Mouse (Mus musculus): ENCODE data around the gene Map7. TPM values are rescaled to one million over a fixed set of nuclear protein-coding genes. Genes with fewer than 3 reads are reported as not detected.

Map7 gene
- polyA plus RNA-seq, 1 experiment from 2014 or later, result 13.2 TPM

GRCm38 (mm10) chr10:20197039-20197438, 48.8 kb downstream of the Map7 start:
- WGBS, result 73% methylated on average over 7 of the region's 7 CpGs
- H3K4me3 ChIP-seq, result no peak overlapping the region
- H3K27ac ChIP-seq, result no peak overlapping the region
- no peaks in the 10 kb centered on the region for H3K27me3 ChIP-seq
- no peak overlapping the region for H3K9ac ChIP-seq
- H3K4me1 ChIP-seq, result peaks cover 4% of the 10 kb centered on the region; the same call in 1 of the 2 replicates
- ATAC-seq (ENCODE audit: insufficient number of reproducible peaks, low FRiP score, low TSS enrichment, low read depth), result no peak
- no peaks in the 10 kb centered on the region for H3K9me3 ChIP-seq
- H3K4me2 ChIP-seq, result no peak overlapping the region
- H3K36me3 ChIP-seq, result no peaks in the 10 kb centered on the region

DNA sequence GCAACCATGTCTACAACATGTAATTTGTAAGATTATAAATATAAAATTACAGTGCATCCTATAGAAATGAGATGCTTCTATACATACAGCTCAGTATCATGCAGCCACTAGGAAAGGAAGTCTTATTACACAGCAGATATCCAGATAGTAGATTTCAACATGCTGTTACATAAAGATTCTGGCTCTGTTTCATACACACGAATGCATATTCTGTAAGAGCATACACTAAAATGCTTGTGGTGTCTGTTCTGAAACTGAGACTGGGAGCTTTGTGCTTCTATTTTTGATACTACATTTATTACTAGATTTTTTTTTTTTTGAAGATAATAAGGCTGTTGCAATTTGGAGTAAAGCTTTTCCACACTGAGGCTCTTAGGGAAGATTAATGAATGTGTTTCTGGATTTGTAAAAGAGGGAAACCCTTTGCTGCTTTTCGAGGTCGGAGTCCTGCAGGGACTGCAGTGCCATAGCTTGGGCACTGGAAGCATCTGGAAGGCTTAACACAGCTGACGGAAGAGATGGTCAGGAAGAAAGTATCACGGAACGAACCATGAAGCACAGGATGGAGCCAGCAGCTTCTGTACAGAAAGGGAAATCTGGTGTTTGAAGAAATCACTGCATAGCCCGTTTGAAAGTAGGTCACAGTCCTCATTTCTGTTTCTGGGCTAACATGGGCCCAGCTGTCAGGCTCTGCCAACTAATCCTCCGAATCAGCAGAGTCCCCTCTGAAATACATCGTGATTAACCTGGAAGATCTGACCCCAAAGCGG, 50.9 kb downstream of the Map7 start:
- H3K27me3 ChIP-seq, result no peaks in the 10 kb centered on the region
- no peaks in the 10 kb centered on the region for H3K36me3 ChIP-seq
- no peak overlapping the region for H3K4me3 ChIP-seq
- no peak overlapping the region for H3K9ac ChIP-seq
- H3K27ac ChIP-seq, result no peak overlapping the region
- H3K4me2 ChIP-seq, result no peak overlapping the region
- ATAC-seq (ENCODE audit: insufficient number of reproducible peaks, low FRiP score, low TSS enrichment, low read depth), result no peak
- WGBS, result 57% methylated on average over 10 of the region's 10 CpGs
- H3K4me1 ChIP-seq, result peaks cover 4% of the 10 kb centered on the region; the same call in 1 of the 2 replicates
- no peaks in the 10 kb centered on the region for H3K9me3 ChIP-seq

DNA sequence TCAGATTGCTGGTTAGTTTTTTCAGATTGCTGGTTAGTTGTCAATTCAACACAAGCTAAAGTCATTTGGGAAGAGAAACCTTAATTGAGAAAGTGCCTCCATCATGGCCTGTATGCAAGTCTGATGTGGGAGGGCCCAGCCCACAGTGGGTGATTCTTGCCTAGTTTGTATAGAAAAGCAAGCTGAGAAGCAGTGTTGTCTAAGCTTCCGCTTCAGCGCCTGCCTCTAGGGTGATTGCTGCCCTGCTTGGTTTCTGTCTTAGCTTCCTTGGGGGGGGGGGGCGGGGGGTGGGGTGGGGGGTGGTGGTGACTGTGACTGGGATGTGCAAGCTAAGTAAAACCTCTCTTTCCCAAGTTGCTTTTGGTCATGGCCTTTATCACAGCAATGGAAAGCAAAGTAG, 53.0 kb downstream of the Map7 start:
- no peak for ATAC-seq (ENCODE audit: insufficient number of reproducible peaks, low FRiP score, low TSS enrichment, low read depth)
- 70% methylated on average over 3 of the region's 3 CpGs for WGBS
- H3K4me3 ChIP-seq, result no peak overlapping the region

GRCm38 (mm10) chr10:20202171-20202570, 53.9 kb downstream of the Map7 start:
- no peaks in the 10 kb centered on the region for H3K9me3 ChIP-seq
- no peak overlapping the region for H3K4me2 ChIP-seq
- H3K27me3 ChIP-seq, result no peaks in the 10 kb centered on the region
- H3K4me3 ChIP-seq, result no peak overlapping the region
- ATAC-seq (ENCODE audit: insufficient number of reproducible peaks, low FRiP score, low TSS enrichment, low read depth), result no peak
- 73% methylated on average over 9 of the region's 9 CpGs for WGBS
- H3K36me3 ChIP-seq, result no peaks in the 10 kb centered on the region
- H3K4me1 ChIP-seq, result 0 out of 2 replicates have a peak, but pooled peaks cover 3% of the 10 kb centered on the region
- H3K27ac ChIP-seq, result no peak overlapping the region
- H3K9ac ChIP-seq, result no peak overlapping the region

More for the DNA sequence above, 53.0 kb downstream of the Map7 start:
- Histone ChIP-seq H3K4me1 (0 out of 2 replicates have a peak, but pooled peaks cover 3% of the 10 kb centered on the region), H3K36me3 (no peaks in the 10 kb centered on the region), H3K27me3 (no peaks in the 10 kb centered on the region), H3K9ac (no peak overlapping the region), H3K4me2 (no peak overlapping the region), H3K9me3 (no peaks in the 10 kb centered on the region), H3K27ac (no peak overlapping the region)

- 0 out of 2 replicates have a peak, but pooled peaks cover 3% of the 10 kb centered on the region for H3K4me1 ChIP-seq
- no peaks in the 10 kb centered on the region for H3K9me3 ChIP-seq
- H3K9ac ChIP-seq, result no peak overlapping the region
- no peak overlapping the region for H3K27ac ChIP-seq
- H3K4me3 ChIP-seq, result no peak overlapping the region
- H3K27me3 ChIP-seq, result no peaks in the 10 kb centered on the region
- no peak overlapping the region for H3K4me2 ChIP-seq
- 86% methylated on average over 6 of the region's 6 CpGs for WGBS
- no peak for ATAC-seq (ENCODE audit: insufficient number of reproducible peaks, low FRiP score, low TSS enrichment, low read depth)
- H3K36me3 ChIP-seq, result no peaks in the 10 kb centered on the region
These were observed 54.5 kb downstream of the Map7 start for GRCm38 (mm10) chr10:20202818-20203217.

DNA sequence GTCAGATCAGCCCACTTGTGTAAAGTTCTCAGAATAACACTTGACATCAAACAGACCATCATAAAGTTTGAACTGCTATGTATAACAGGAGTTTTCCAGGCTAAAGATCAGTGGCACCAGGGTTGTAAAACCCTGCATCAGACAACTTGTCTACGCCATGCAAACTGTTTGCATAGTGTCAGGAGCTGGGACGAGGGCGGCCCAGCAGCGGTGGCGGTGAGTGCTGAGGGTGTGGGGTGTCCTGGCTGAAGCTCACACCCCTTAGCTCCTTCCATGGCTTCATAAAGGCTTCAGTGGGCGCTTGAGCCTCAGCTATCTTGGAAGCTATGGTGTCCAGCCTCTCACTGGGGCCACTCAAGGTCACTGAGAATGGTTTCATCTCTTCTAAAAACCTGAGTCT, 55.2 kb downstream of the Map7 start:
- Histone ChIP-seq H3K9me3 (no peaks in the 10 kb centered on the region), H3K4me3 (no peak overlapping the region), H3K36me3 (no peaks in the 10 kb centered on the region), H3K27ac (no peak overlapping the region), H3K4me1 (0 out of 2 replicates have a peak, but pooled peaks cover 3% of the 10 kb centered on the region), H3K9ac (no peak overlapping the region), H3K4me2 (no peak overlapping the region), H3K27me3 (no peaks in the 10 kb centered on the region)
- no peak for ATAC-seq (ENCODE audit: insufficient number of reproducible peaks, low FRiP score, low TSS enrichment, low read depth)
- 63% methylated on average over 6 of the region's 6 CpGs for WGBS

- WGBS, result 59% methylated on average over 20 of the region's 20 CpGs
- Histone ChIP-seq H3K4me2 (no peak overlapping the region), H3K27me3 (no peaks in the 10 kb centered on the region), H3K4me1 (0 out of 2 replicates have a peak, but pooled peaks cover 3% of the 10 kb centered on the region), H3K36me3 (no peaks in the 10 kb centered on the region), H3K27ac (no peak overlapping the region), H3K9ac (no peak overlapping the region), H3K4me3 (no peak overlapping the region), H3K9me3 (no peaks in the 10 kb centered on the region)
- no peak for ATAC-seq (ENCODE audit: insufficient number of reproducible peaks, low FRiP score, low TSS enrichment, low read depth)
These were observed 56.6 kb downstream of the Map7 start for GRCm38 (mm10) chr10:20204696-20205431.

GRCm38 (mm10) chr10:20206966-20207365, 58.7 kb downstream of the Map7 start:
- 92% methylated on average over 7 of the region's 7 CpGs for WGBS
- Histone ChIP-seq H3K9me3 (no peaks in the 10 kb centered on the region), H3K36me3 (no peaks in the 10 kb centered on the region), H3K27me3 (no peaks in the 10 kb centered on the region), H3K4me3 (no peak overlapping the region), H3K9ac (no peak overlapping the region), H3K27ac (no peak overlapping the region), H3K4me1 (0 out of 2 replicates have a peak, but pooled peaks cover 3% of the 10 kb centered on the region), H3K4me2 (no peak overlapping the region)
- no peak for ATAC-seq (ENCODE audit: insufficient number of reproducible peaks, low FRiP score, low TSS enrichment, low read depth)

DNA sequence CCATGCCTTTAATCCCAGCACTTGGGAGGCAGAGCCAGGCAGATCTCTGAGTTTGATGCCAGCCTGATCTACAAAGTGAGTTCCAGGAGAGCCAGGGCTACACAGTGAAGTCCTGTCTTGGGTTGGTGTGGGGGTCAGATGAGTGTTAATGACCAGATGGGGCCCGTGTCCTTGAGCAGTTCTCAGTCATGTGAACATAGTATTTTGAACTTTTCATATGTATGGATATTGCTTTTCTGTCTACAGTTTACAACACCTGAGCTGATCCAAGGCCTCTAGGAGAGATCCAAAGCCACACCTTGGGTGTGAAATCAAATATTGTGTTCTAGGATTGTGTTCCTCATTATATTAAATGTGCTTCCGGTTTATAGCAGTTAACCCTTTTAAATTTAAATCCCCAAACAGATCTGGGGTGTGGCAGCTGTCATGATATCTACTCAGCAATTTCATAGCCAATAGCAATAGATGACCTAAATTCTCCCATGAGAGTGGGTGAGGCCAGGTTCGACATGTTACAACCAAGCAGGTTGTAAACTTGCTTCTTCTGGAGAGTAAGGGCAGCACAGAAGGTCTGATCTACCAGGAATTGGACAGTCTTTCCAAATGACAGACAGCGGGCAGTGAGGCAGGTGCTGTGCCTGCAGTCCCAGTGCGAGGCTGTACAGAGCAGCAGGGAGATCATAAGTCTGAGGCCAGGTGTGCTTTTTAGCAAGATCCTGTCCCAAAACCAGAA, 61.5 kb downstream of the Map7 start:
- H3K4me3 ChIP-seq, result no peak overlapping the region
- no peaks in the 10 kb centered on the region for H3K36me3 ChIP-seq
- H3K4me1 ChIP-seq, result 0 out of 2 replicates have a peak, but pooled peaks cover 2% of the 10 kb centered on the region
- 73% methylated on average over 5 of the region's 5 CpGs for WGBS
- no peak overlapping the region for H3K4me2 ChIP-seq
- H3K9me3 ChIP-seq, result no peaks in the 10 kb centered on the region
- ATAC-seq (ENCODE audit: insufficient number of reproducible peaks, low FRiP score, low TSS enrichment, low read depth), result no peak
- no peaks in the 10 kb centered on the region for H3K27me3 ChIP-seq
- no peak overlapping the region for H3K9ac ChIP-seq
- no peak overlapping the region for H3K27ac ChIP-seq

DNA sequence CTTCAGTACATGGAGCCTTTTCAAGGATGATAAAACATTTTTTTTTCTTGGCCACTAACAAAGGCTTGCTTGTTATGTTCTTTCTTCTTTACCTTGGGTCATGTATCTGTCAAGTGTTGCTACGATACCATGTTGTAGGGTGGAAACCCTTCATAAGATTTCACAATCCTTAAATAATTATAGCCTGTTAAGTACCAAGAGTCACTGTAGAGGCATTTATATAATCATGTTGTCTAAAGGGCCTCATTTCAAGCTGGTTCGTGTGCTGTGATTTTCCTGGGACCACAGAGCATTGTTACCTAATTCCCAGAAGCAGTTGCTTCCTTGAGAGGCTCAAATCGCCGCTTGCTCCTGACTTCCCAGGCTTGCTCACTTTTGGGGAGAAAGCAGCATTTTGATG, 66.1 kb downstream of the Map7 start:
- Histone ChIP-seq H3K27me3 (no peaks in the 10 kb centered on the region), H3K36me3 (no peaks in the 10 kb centered on the region), H3K27ac (no peak overlapping the region), H3K4me3 (no peak overlapping the region), H3K4me1 (no peaks in the 10 kb centered on the region), H3K9me3 (no peaks in the 10 kb centered on the region), H3K4me2 (no peak overlapping the region), H3K9ac (no peak overlapping the region)
- ATAC-seq (ENCODE audit: insufficient number of reproducible peaks, low FRiP score, low TSS enrichment, low read depth), result no peak
- 66% methylated on average over 4 of the region's 4 CpGs for WGBS

DNA sequence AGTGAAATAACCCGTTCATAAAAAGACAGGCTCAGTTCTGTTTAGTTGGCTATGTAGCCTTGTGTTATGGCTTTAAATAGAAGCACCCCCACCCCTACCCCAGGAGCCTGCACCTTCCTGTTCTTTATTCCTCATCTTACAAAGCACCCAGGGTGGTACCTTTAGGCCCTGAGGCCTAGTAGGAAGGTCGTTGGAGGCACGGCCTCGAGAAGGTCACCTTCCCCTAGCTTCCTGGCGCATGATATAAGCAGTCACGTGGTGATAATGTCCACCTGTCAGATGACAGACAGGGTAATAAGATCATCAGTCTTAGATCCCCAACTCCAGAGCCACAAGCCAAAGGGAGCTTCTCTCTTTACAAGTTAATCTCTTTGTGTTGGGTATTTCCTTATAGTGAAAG, 68.7 kb downstream of the Map7 start:
- H3K9me3 ChIP-seq, result no peaks in the 10 kb centered on the region
- H3K36me3 ChIP-seq, result no peaks in the 10 kb centered on the region
- no peak overlapping the region for H3K9ac ChIP-seq
- WGBS, result 66% methylated on average over 6 of the region's 6 CpGs
- H3K4me3 ChIP-seq, result no peak overlapping the region
- no peak for ATAC-seq (ENCODE audit: insufficient number of reproducible peaks, low FRiP score, low TSS enrichment, low read depth)
- H3K4me2 ChIP-seq, result no peak overlapping the region
- H3K27ac ChIP-seq, result no peak overlapping the region
- no peaks in the 10 kb centered on the region for H3K4me1 ChIP-seq
- no peaks in the 10 kb centered on the region for H3K27me3 ChIP-seq

DNA sequence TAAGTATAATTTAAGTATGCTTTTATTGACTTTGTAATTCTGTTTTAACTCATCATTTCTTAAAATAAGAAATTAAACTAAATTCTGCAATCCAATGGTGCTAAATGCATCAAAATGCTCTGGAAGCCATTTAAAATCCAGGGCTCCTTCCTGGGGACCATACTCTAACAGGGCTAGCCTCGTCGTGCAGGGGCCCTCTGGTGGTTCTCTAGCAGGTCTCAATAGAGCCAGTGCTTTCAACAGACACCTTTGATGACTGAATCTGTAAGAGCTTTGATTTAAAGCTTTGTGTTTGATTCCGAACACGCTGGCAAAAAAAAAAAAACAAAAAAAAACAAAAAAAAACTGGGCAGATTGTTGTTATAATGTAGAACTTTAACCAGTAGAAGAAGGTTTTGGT, 70.6 kb downstream of the Map7 start:
- ATAC-seq (ENCODE audit: insufficient number of reproducible peaks, low FRiP score, low TSS enrichment, low read depth), result no peak
- Histone ChIP-seq H3K4me3 (no peak overlapping the region), H3K4me1 (no peaks in the 10 kb centered on the region), H3K27me3 (no peaks in the 10 kb centered on the region), H3K9me3 (no peaks in the 10 kb centered on the region), H3K27ac (no peak overlapping the region), H3K4me2 (no peak overlapping the region), H3K9ac (no peak overlapping the region), H3K36me3 (no peaks in the 10 kb centered on the region)
- 75% methylated on average over 4 of the region's 4 CpGs for WGBS
